Mouse (Mus musculus) erythroblast, adult 5-6 weeks (primary cell): Measurements from ENCODE around the gene Upk3bl. TPM values are rescaled to one million over a fixed set of nuclear protein-coding genes. Genes with fewer than 3 reads are reported as not detected.

Source experiments
- ATAC-seq: replicated peaks from 2 replicates; pipeline ENCODE4 v1.8.0; 2016; ENCODE audit warnings: moderate number of reproducible peaks, mild to moderate bottlenecking, moderate TSS enrichment, inconsistent platforms; ENCODE audit not compliant: poor library complexity, low FRiP score, severe bottlenecking
- total RNA-seq, 2 experiments: library from RNA; stranded (forward) in 1 of 2; stranded (reverse) in 1 of 2; fragments of 150-400 nt in 1 of 2; fragments of 200-764, 138-1000 nt in 1 of 2; gene quantifications; 2 replicates each; pipeline versions ENCODE4 v1.2.3 to v1.2.4; 2015 to 2017; ENCODE audit warnings: low replicate concordance in 2 of 2

Gene Upk3bl
- total RNA-seq (2015; ENCODE audit: low replicate concordance) (not detected in 2 replicates), total RNA-seq (2017; ENCODE audit: low replicate concordance) (not detected in 2 replicates)

GRCm38 (mm10) chr5:136054301-136055077 is at the start of gene Upk3bl:
Gene Upk3bl (plus strand): TSS chr5:136054492.
- ATAC-seq, result no peak

GRCm38 (mm10) chr5:136004537-136004936 is 49.8 kb upstream of the Upk3bl start:
- no peak for ATAC-seq

- no peak for ATAC-seq
These were observed 46.5 kb upstream of the Upk3bl start for GRCm38 (mm10) chr5:136007745-136008144.

- no peak for ATAC-seq
These were observed 39.4 kb upstream of the Upk3bl start for GRCm38 (mm10) chr5:136014877-136015276.

- ATAC-seq, result no peak
These were observed 38.7 kb upstream of the Upk3bl start for GRCm38 (mm10) chr5:136015586-136015985.

- ATAC-seq, result no peak
These were observed 38.0 kb upstream of the Upk3bl start for GRCm38 (mm10) chr5:136016014-136016876.

GRCm38 (mm10) chr5:136017262-136017661 is 37.0 kb upstream of the Upk3bl start:
- ATAC-seq, result no peak

- ATAC-seq, result no peak
These were observed 35.6 kb upstream of the Upk3bl start for GRCm38 (mm10) chr5:136018726-136019125.

GRCm38 (mm10) chr5:136019907-136020306 is 34.4 kb upstream of the Upk3bl start:
- no peak for ATAC-seq

GRCm38 (mm10) chr5:136025712-136026111 is 28.6 kb upstream of the Upk3bl start:
- ATAC-seq, result no peak

GRCm38 (mm10) chr5:136026859-136027258 is 27.4 kb upstream of the Upk3bl start:
- ATAC-seq, result no peak

- ATAC-seq, result no peak
These were observed 26.5 kb upstream of the Upk3bl start for GRCm38 (mm10) chr5:136027612-136028311.

GRCm38 (mm10) chr5:136034868-136035267 is 19.4 kb upstream of the Upk3bl start:
- no peak for ATAC-seq

- no peak for ATAC-seq
These were observed 19.0 kb upstream of the Upk3bl start for GRCm38 (mm10) chr5:136035285-136035684.

GRCm38 (mm10) chr5:136036667-136037066 is 17.6 kb upstream of the Upk3bl start:
- ATAC-seq, result no peak

GRCm38 (mm10) chr5:136038258-136039214 is 15.8 kb upstream of the Upk3bl start, which contains the start of gene Upk3b:
Gene Upk3b (plus strand): TSS chr5:136038496.
- no peak for ATAC-seq

GRCm38 (mm10) chr5:136040210-136040609 is 14.1 kb upstream of the Upk3bl start:
- ATAC-seq, result no peak

GRCm38 (mm10) chr5:136041260-136041659 is 13.0 kb upstream of the Upk3bl start:
- ATAC-seq, result no peak

GRCm38 (mm10) chr5:136041666-136042065 is 12.6 kb upstream of the Upk3bl start:
- no peak for ATAC-seq
